In genomic region chr14:11828086-11828485, GRCm38 (mm10) we compare ENCODE assay signal across 15 mouse cellular contexts.
"Had no signal": no experiment of that assay in that cellular context is flagged by ENCODE, and none has a peak within 500 bp of the region (broad histone marks: within the 10 kb centered on the region; RNA-seq: fewer than 3 reads in every experiment).

No protein-coding gene starts in this region.

- H3K27me3 ChIP-seq: limb, embryonic 15.5 days; midbrain, embryonic 13.5 days had no signal

- DNase-seq: kidney, adult 18-20 months; kidney, adult 9 months; kidney, postnatal 14 days; kidney, postnatal 4 days; layer of hippocampus, adult 9-11 months; liver, postnatal 0 days; lung, embryonic 14.5 days; thymus, adult 18-20 months; thymus, postnatal 36 days had no signal

- H3K27ac ChIP-seq: layer of hippocampus, adult 2 months; limb, embryonic 12.5 days; limb, embryonic 15.5 days; liver, embryonic 14.5 days; macrophage; midbrain, embryonic 13.5 days had no signal

- H3K36me3 ChIP-seq: limb, embryonic 12.5 days; limb, embryonic 15.5 days; midbrain, embryonic 13.5 days had no signal

- H3K4me3 ChIP-seq: layer of hippocampus, adult 2 months; limb, embryonic 12.5 days; limb, embryonic 15.5 days; midbrain, embryonic 13.5 days had no signal

- H3K9me3 ChIP-seq: limb, embryonic 12.5 days; limb, embryonic 15.5 days; midbrain, embryonic 13.5 days had no signal
